Comparison of ENCODE assay signal across 10 mouse cellular contexts in the genomic region with DNA sequence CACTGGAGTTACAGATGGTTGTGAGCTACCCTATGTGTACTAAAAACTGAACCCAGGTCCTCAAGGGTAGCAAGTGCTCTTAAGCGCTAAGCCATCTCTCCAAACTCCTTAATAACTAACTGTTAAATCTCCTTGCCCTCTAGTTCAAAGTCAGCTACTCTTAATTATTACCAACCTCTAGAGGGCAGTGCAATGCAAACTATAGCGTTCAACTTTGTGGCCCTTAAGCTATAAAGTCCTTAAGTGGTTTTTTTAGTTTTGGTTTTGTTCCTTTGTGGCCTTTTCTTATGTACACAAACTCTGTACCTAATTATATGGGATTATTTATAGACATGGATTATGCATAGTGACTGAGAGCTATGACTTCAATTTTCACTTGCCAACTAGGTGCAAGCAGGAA. TPM values are rescaled to one million over a fixed set of nuclear protein-coding genes. Genes with fewer than 3 reads are reported as not detected.
A peak's percentile ranks its signal among the peaks of the same experiment; 100 is the strongest.
DNase-seq lines count a peak whose midpoint lies in the region; ATAC-seq and TF ChIP-seq lines count a peak whose summit lies in the region.
"Had no signal": no experiment of that assay in that cellular context is flagged by ENCODE, and none has a peak within 500 bp of the region (broad histone marks: within the 10 kb centered on the region; RNA-seq: fewer than 3 reads in every experiment).

No protein-coding gene starts in this region.

- H3K4me1 ChIP-seq in forebrain, embryonic 13.5 days = no peaks in the 10 kb centered on the region
- no peaks in the 10 kb centered on the region for H3K4me1 ChIP-seq in forebrain, embryonic 15.5 days
- H3K4me1 ChIP-seq in liver, adult 2 months (ENCODE audit: control insufficient read depth, insufficient read depth, low read length) = peaks cover 1% of the 10 kb centered on the region; the same call in 1 of the 2 replicates
- H3K4me1 ChIP-seq: stomach, embryonic 15.5 days had no signal

- no peak overlapping the region for H3K4me3 ChIP-seq in forebrain, embryonic 13.5 days
- H3K4me3 ChIP-seq in forebrain, embryonic 15.5 days = no peak overlapping the region
- no peak overlapping the region for H3K4me3 ChIP-seq in liver, adult 2 months (ENCODE audit: insufficient read depth, low read depth, low read length)
- H3K4me3 ChIP-seq: stomach, embryonic 15.5 days had no signal

- H3K9ac ChIP-seq in forebrain, embryonic 13.5 days = no peak overlapping the region
- H3K9ac ChIP-seq in forebrain, embryonic 15.5 days (replicated peaks) = no peak overlapping the region
- H3K9ac ChIP-seq in liver, adult 2 months (ENCODE audit: low read depth, low read length) = no peak overlapping the region
- H3K9ac ChIP-seq: stomach, embryonic 15.5 days had no signal

- H3K79me2 ChIP-seq in liver, adult 2 months (ENCODE audit: control insufficient read depth, insufficient read depth, low read length) = no peaks in the 10 kb centered on the region

- peak; percentile 64 for DNase-seq in liver, adult 2 months (ENCODE audit: extremely low read depth, low read depth, low spot score)
- DNase-seq in liver = no peak
- DNase-seq in adipocyte (ENCODE audit: low spot score) = peak; percentile 82
- no peak for DNase-seq in neural tube, embryonic 10.5 days (ENCODE audit: extremely low spot score, low spot score)

- TF ChIP-seq POLR2A in liver, adult 2 months (IDR thresholded peaks at IDR 0.05; ENCODE audit: extremely low read depth, insufficient read depth, low read length) = no peak

- H3K27me3 ChIP-seq in forebrain, embryonic 13.5 days = no peaks in the 10 kb centered on the region
- H3K27me3 ChIP-seq in forebrain, embryonic 15.5 days = no peaks in the 10 kb centered on the region
- no peaks in the 10 kb centered on the region for H3K27me3 ChIP-seq in liver, adult 2 months (ENCODE audit: control insufficient read depth, insufficient read depth, low read length)
- H3K27me3 ChIP-seq: stomach, embryonic 15.5 days had no signal

- peak; percentile 43; the same call in 1 of the 2 replicates for ATAC-seq in forebrain, embryonic 13.5 days
- ATAC-seq in forebrain, embryonic 15.5 days (replicated peaks) = no peak
- peak; percentile 26 to 35; a peak in 1 of 4 replicates for ATAC-seq in hematopoietic stem cell, adult 5-6 weeks (replicated peaks in 1 of 2; ENCODE audit: insufficient read depth in 1 of 2, low FRiP score in 2 of 2, low TSS enrichment in 1 of 2, low read depth in 1 of 2, poor library complexity in 2 of 2, severe bottlenecking in 2 of 2)
- peak; percentile 57; the same call in 1 of the 2 replicates for ATAC-seq in neutrophil, adult 5-6 weeks (ENCODE audit: extremely low read depth, insufficient number of reproducible peaks, low FRiP score, poor library complexity, severe bottlenecking)

- H3K4me2 ChIP-seq in forebrain, embryonic 13.5 days = no peak overlapping the region
- H3K4me2 ChIP-seq in forebrain, embryonic 15.5 days (replicated peaks) = no peak overlapping the region
- H3K4me2 ChIP-seq: stomach, embryonic 15.5 days had no signal

- TF ChIP-seq CTCF in liver, adult 2 months (IDR thresholded peaks at IDR 0.05; ENCODE audit: low read depth, low read length) = peak; percentile 40

- 11% methylated on average over 2 of the region's 2 CpGs for WGBS in forebrain, embryonic 13.5 days
- 34% methylated on average over 2 of the region's 2 CpGs for WGBS in forebrain, embryonic 15.5 days
- 15% methylated on average over 2 of the region's 2 CpGs for WGBS in liver, adult 2 months

- no peaks in the 10 kb centered on the region for H3K9me3 ChIP-seq in forebrain, embryonic 13.5 days (replicated peaks)
- H3K9me3 ChIP-seq in forebrain, embryonic 15.5 days = no peaks in the 10 kb centered on the region
- H3K9me3 ChIP-seq: stomach, embryonic 15.5 days had no signal

- no peaks in the 10 kb centered on the region for H3K36me3 ChIP-seq in forebrain, embryonic 13.5 days (ENCODE audit: poor library complexity, severe bottlenecking)
- no peaks in the 10 kb centered on the region for H3K36me3 ChIP-seq in forebrain, embryonic 15.5 days
- no peaks in the 10 kb centered on the region for H3K36me3 ChIP-seq in liver, adult 2 months (ENCODE audit: control insufficient read depth, insufficient read depth, low read length)
- H3K36me3 ChIP-seq: stomach, embryonic 15.5 days had no signal

- no peak overlapping the region for H3K27ac ChIP-seq in forebrain, embryonic 13.5 days
- no peak overlapping the region for H3K27ac ChIP-seq in forebrain, embryonic 15.5 days (replicated peaks)
- H3K27ac ChIP-seq in liver, adult 2 months (replicated peaks; ENCODE audit: insufficient read depth, low read depth, low read length) = no peak overlapping the region
- H3K27ac ChIP-seq: stomach, embryonic 15.5 days had no signal

RNA-seq across cellular contexts. Expression of gene Map3k19, which starts 27.5 kb away (rescaled TPM):
- 0.15 and 0.31 TPM in 2 replicates for polyA plus RNA-seq in forebrain, embryonic 13.5 days (2015; fragmentation: Nextera tagmentation; extraction: Ambion mirVana)
- polyA plus RNA-seq in forebrain, embryonic 15.5 days (2015; fragmentation: Nextera tagmentation; extraction: Ambion mirVana) = 0.28 and 0.53 TPM in 2 replicates
- total RNA-seq in liver, adult 2 months (2014; rRNA removed) = 0.07 TPM in 1 of 2 replicates, not detected in the other
- polyA plus RNA-seq in liver, adult 2 months (2012; rRNA removed) = 0.07 TPM in 1 of 2 replicates, not detected in the other
- 0.69 and 2.4 TPM in 2 replicates for total RNA-seq in hematopoietic stem cell, adult 5-6 weeks (2017)
- 13.1 and 14.1 TPM in 2 replicates for total RNA-seq in neutrophil, adult 5-6 weeks (2017)
- polyA plus RNA-seq: limb, embryonic 11.5 days; stomach, embryonic 15.5 days had no signal

RNA-seq across cellular contexts. Expression of gene Rab3gap1, which starts 41.2 kb away (rescaled TPM):
- 16.1 and 17.8 TPM in 2 replicates for polyA plus RNA-seq in forebrain, embryonic 13.5 days (2015; fragmentation: Nextera tagmentation; extraction: Ambion mirVana)
- polyA plus RNA-seq in forebrain, embryonic 15.5 days (2015; fragmentation: Nextera tagmentation; extraction: Ambion mirVana) = 17.3 and 19.2 TPM in 2 replicates
- 24.0 and 26.0 TPM in 2 replicates for total RNA-seq in liver, adult 2 months (2014; rRNA removed)
- 8.0 and 11.9 TPM in 2 replicates for polyA plus RNA-seq in liver, adult 2 months (2012; rRNA removed)
- 62.9 and 74.7 TPM in 2 replicates for total RNA-seq in hematopoietic stem cell, adult 5-6 weeks (2017)
- total RNA-seq in neutrophil, adult 5-6 weeks (2017) = 82.1 and 85.5 TPM in 2 replicates

RNA-seq across cellular contexts. Expression of gene Ccnt2, which starts 53.4 kb away (rescaled TPM):
- 115 and 124 TPM in 2 replicates for polyA plus RNA-seq in forebrain, embryonic 13.5 days (2015; fragmentation: Nextera tagmentation; extraction: Ambion mirVana)
- polyA plus RNA-seq in forebrain, embryonic 15.5 days (2015; fragmentation: Nextera tagmentation; extraction: Ambion mirVana) = 109 and 115 TPM in 2 replicates
- 28.8 and 29.9 TPM in 2 replicates for total RNA-seq in liver, adult 2 months (2014; rRNA removed)
- 5.3 and 9.4 TPM in 2 replicates for polyA plus RNA-seq in liver, adult 2 months (2012; rRNA removed)
- 53.3 and 56.6 TPM in 2 replicates for total RNA-seq in hematopoietic stem cell, adult 5-6 weeks (2017)
- 106 and 123 TPM in 2 replicates for total RNA-seq in neutrophil, adult 5-6 weeks (2017)

Comparison
In these comparisons a context has a peak if more than half of its experiments do, and no peak if none do; other contexts are left out.
1. DNase-seq: peak in liver, adult 2 months (single experiment) and adipocyte (single experiment); none in liver (single experiment) and neural tube, embryonic 10.5 days (single experiment).